Mouse (Mus musculus) brain, embryonic 18.5 days (tissue): ENCODE measurements around the gene Tcea2.
A peak's percentile ranks its signal among the peaks of the same experiment; 100 is the strongest.

ENCODE experiments used
- DNase-seq: peaks from one replicate; pipeline ENCODE4 v3.0.0-alpha.2; 2012; ENCODE audit warnings: low read depth, low spot score

Tcea2 gene

DNA sequence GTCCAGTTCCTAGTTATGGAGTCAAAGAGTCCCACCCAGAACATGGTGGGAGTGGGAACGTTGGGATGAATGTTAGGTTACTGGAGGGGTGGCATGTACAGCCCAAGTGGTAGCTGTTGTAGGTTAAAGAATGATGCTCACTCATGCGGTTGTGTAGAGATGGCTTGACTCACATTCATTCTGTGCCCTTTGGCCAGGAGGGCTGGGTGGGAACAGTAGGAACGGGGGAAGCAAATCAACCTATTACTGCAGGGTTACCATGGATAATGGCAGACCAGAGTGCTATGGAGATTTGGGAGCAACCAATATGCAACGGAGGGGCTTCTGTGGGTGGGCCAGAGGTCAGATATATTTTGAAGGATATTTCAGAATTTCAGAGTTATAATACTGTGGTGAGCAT is 5.2 kb upstream of the Tcea2 start:
- no peak for DNase-seq

DNA sequence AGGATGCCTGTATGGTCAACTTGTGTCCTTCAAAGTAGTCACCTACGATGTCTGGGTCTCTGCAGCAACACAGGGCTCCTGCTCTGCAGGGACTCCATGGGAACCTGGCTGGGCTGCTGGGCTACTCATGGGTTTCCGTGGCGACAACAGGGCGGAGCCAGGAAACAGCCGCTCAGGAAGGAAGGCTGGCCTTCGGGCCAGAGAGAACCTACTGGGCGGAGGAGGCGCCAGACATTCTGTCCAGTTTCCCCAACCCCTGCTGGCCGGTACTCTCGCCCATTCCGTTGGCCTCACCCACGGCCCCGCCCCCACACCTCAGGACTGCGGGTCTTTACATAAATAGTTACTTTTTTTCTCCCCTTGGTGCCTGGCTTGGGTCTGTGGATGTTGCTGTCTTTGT is 4.7 kb upstream of the Tcea2 start:
- no peak for DNase-seq

GRCm38 (mm10) chr2:181676424-181676823 is 3.7 kb upstream of the Tcea2 start:
- DNase-seq = no peak

GRCm38 (mm10) chr2:181677096-181677754 is 2.9 kb upstream of the Tcea2 start:
- DNase-seq = no peak

DNA sequence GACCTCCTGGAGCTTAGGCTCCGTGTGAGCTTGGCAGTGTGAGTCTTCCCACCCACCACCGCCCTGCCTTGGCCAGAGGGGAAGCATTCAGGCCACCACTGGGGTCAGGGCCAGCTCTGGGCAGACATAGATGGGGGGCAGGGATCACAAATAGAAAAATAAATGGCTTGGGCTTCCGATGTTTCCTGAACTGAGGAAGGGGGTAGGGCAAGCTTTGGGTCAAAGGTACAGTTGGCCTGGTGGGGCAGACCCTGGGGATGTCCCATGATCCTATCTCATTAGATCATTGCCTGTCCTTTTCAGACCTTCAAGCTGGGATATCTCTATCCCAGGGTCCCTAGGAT is 2.4 kb upstream of the Tcea2 start:
- DNase-seq = no peak

DNA sequence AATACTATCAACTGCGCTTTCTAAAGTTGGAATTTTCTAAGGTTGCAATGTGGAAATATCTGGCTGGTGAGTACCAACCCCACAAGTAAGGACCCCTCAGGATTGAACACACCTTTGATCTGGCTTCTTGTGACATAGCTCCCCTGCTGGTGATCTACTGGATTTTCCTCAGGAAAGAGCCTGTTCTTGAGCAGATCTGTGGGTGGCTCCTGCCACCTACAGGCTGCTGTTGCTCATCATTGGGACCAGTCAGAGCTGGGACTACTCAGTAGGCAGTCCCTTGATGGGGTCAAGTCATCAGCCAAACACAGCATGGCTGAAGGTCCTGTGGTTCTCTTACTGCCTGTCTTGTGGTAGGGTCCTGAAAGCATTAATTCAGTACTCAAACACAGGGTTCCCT is 1.3 kb upstream of the Tcea2 start:
- DNase-seq = peak; percentile 55

GRCm38 (mm10) chr2:181680716-181681117 is 607 bp downstream of the Tcea2 start:
- no peak for DNase-seq

GRCm38 (mm10) chr2:181681978-181682377 is 1.9 kb downstream of the Tcea2 start:
- no peak for DNase-seq

- no peak for DNase-seq
These were observed 3.3 kb downstream of the Tcea2 start for GRCm38 (mm10) chr2:181683381-181683780.

DNA sequence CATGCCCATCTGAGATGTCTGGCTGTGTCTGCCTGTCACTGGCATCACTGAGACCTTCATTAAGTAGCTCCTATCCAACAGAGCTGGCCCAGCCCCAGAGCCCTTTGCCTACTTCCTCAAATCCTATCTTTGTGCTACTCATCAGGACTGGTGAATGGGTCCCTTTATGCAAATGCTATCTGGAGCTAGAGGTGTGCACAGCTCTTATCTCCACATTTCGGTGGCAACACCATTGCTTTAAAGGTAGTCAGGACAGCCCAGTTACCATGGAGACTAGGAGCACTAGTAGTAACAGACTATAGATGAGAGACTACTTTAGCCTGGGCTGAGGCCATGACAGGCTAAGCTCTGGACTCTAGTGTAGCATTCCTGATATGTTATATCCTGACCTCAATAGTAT is 4.6 kb downstream of the Tcea2 start:
- no peak for DNase-seq

DNA sequence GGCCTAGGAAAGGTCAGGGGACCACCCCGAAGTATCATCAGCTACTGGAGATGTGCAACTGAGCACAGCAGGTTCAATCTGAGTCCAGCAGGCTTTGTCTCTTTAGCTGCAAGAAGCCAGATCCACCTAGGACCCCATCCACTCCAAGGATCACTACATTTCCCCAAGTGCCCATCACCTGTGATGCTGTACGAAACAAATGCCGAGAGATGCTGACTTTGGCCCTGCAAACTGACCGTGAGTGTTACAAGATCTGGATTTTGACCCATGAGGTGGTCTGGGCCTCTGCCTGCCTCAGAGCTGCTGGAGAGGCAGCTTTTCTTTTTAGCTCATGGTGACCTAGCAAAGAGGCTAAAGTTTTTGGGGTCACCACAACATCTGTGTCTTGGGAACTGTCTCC is 5.6 kb downstream of the Tcea2 start:
- no peak for DNase-seq

DNA sequence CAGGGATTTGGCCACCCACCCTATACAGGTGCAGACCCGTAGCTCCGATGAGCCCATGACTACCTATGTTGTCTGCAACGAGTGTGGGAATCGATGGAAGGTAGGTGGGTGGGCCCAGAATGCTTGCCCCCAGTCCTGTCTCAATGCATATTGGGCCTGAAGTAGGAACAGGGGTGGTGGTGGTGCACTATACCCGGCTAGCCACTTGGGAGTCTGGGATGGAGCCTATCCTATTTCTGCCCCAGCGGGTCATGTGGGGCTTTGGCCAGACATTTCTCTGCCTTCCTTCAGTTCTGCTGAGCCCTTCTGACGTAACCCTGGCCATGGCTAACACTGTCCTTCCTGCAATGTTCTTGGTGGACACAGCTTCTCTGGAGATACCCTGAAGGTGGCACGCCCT is 7.5 kb downstream of the Tcea2 start:
- no peak for DNase-seq

DNA sequence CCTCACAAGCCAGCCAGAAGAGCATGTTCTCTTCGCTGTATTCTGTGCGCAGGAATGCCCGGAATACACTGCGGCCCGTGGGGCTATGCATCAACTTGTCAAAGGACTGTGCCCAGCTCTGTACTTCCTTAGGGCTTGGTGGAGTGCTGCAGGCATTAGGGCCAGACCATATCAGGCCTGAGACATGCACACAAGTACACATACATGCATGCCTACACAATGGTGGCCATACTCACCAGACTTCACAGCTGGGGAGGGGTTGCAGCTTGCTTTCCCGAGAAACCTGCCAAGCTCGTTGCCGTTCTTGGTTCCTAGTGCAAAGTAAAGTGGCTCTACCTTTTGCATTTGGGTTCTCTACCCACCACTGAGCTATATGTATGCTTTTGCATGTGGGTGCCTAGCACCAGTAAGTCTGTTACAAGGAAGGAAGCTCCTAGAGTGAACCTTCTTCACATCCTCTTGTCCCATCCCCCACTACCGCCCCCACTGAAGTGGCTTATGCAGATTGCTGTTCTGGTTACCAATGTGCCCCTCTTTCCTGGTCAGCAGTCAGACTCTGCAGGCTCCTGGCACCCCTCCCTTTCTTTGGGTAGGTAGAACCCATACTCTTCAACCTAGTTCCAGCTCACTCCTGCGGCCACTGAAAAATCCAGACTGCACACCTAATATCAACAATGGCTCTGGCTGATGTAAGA is 9.5 kb downstream of the Tcea2 start:
- DNase-seq = no peak

- no peak for DNase-seq
These were observed 11.0 kb downstream of the Tcea2 start for GRCm38 (mm10) chr2:181691083-181691482.

DNA sequence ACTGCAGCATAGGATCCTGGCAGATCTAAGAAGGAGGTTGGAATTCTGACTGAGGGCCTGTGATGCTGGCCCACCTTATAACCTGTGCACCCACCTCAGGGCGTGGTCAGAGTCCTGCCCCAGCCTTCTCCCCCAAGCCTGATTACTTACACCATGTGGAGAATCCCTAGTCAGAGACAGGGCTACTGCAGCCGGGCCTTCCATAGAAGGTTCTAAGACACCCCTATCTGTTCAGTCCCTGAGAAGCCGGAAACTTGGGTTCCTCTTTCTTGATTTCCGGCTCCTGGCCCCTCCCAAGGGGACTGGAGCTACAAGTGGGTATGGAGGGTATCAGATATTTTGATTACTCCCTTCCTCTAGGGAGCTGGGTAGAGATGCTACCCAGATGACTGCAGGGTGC is 11.5 kb downstream of the Tcea2 start:
- no peak for DNase-seq

- no peak for DNase-seq
These were observed 12.2 kb downstream of the Tcea2 start for GRCm38 (mm10) chr2:181692304-181692703.

DNA sequence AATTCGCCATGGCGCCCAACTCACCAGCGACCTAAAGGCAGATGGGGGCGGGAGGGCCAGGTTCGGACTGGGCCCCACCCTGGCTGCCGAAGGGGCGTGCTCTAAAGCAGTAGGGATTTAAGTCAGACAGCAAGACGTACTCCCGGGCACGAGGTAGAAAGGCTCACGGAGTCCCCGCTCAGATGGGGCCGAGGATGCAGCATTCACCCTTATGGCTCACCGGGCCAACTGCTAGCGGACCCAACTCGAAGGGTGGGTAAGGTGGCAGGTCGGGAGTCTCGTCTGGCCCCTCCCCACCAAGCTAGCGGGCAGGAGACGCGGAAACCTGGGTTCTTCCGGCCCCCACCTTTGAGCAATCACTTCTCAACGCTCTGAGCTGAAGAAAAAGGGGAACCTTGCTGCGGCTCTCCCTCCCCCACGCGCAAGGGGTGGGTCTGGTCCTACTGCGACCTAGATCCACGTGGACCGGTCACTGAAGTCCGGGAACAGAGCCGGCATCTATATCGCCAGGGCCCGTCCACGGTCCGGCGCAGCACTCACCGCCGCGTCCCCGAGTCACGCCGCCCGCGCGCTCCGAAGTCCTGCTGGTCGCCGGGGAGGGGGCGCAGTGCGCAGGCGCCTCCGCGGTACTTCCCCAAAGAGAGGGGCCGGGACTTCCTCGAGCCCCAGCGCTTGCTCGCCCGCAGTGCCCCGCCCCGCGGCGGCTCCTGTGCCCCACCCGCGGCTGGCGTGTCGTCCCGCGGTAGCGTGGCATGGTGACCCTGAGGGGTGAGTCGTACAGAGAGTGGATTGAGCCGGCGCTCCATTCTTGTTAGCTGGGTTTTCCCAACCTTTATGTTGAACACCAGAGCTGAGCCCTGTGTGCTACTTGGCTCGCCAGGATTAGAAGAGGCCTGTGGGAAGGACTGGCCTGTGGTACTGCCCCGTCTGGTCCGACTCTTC is 13.5 kb downstream of the Tcea2 start, which contains the start of gene Rgs19:
Gene Rgs19 (minus strand): TSS at position 639 of the 942 bp plus-strand sequence.
- DNase-seq = no peak

DNA sequence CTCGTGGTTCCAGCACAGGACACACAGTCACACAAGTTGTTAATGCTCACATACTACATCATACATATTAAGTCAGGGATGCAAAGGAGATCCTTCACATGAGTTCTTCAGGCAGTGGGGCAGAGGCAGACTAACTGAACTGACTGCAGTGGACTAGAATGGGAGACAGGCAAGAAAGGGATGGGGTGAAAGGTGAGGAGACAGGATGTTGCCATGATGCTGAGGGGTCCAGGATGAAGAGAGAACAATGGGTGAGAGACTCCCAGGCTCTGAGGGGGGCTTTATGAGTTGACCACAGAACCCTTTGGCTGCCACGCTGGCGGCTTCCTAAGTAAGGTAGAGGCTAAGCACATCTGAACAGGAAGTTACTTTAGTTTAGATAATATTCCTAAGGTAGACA is 14.5 kb downstream of the Tcea2 start:
- DNase-seq = no peak

DNA sequence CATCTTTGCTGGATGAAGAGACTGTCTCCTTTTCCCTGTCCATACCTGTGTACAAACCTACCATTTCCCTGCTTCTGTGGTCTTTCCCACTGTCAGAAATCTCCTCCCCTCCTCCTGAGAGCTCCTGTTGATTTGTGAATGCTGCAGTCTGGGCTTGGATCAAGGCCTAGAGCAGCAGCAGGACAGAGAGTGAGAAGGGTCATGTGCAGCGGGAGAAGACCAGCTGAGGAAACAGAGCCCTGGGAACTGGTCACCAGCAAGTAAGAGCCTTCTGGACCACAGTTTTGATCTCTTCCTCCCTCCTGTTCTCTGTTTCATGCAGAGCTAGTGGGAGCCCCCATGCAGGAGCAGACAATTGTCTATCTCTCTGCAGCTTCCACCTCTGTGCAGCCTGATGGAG is 15.7 kb downstream of the Tcea2 start:
- DNase-seq = no peak

GRCm38 (mm10) chr2:181696801-181697420 is 16.8 kb downstream of the Tcea2 start:
- no peak for DNase-seq

- no peak for DNase-seq
These were observed 18.1 kb downstream of the Tcea2 start, which contains the start of gene Lkaaear1 for GRCm38 (mm10) chr2:181698241-181698640. Gene Lkaaear1 (minus strand): TSS chr2:181698442.

DNA sequence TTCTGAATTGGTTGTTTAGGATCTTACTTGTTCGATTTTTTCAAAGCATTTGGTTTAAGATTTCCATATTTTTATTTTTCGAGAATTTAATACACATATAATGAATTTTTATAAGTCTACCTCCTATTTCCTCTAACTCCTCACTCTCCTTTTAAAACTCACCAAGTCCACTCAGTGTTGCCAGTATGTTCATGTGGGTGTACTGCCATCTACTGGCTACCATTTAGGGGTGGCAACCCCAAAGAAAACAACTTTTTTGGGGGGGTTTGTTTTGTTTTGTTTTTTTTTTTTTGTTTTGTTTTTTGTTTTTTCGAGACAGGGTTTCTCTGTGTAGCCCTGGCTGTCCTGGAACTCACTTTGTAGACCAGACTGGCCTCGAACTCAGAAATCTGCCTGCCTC is 26.6 kb downstream of the Tcea2 start:
- no peak for DNase-seq
